Mouse (Mus musculus) adrenal gland, adult 2 months (tissue): ENCODE data around the gene Iqck. TPM values are rescaled to one million over a fixed set of nuclear protein-coding genes. Genes with fewer than 3 reads are reported as not detected.
A peak's percentile ranks its signal among the peaks of the same experiment; 100 is the strongest.

ENCODE experiments used
- DNase-seq: peaks from one replicate; pipeline ENCODE4 v3.0.0; 2021
- polyA plus RNA-seq: library from polyadenylated mRNA; depleted of rRNA; stranded (reverse); fragments of >200 nt; gene quantifications from 2 replicates; pipeline ENCODE4 v1.2.3, GENCODE M21; 2012
- total RNA-seq, 2 experiments: library from RNA; stranded (reverse); gene quantifications; 2 replicates each; pipeline ENCODE4 v1.2.3; 2021

Gene Iqck
- total and polyA plus RNA-seq, 3 experiments = 13.5 to 44.3 (median 14.7) TPM

GRCm38 (mm10) chr7:118850676-118851290, 4.8 kb upstream of the Iqck start:
- peak; percentile 86 for DNase-seq

- DNase-seq = no peak
Observed at GRCm38 (mm10) chr7:118851571-118851970, 4.0 kb upstream of the Iqck start.

- DNase-seq = no peak
Observed at GRCm38 (mm10) chr7:118852611-118853010, 2.9 kb upstream of the Iqck start.

GRCm38 (mm10) chr7:118854606-118855005, 946 bp upstream of the Iqck start:
- no peak for DNase-seq

- no peak for DNase-seq
Observed at GRCm38 (mm10) chr7:118855877-118856304, 339 bp downstream of the Iqck start, which contains the start of gene Knop1. TSS of gene Knop1 (minus strand) at chr7:118856254.

GRCm38 (mm10) chr7:118858640-118859039, 3.1 kb downstream of the Iqck start:
- peak; percentile 65 for DNase-seq

GRCm38 (mm10) chr7:118865362-118865761, 9.8 kb downstream of the Iqck start:
- no peak for DNase-seq

- no peak for DNase-seq
Observed at GRCm38 (mm10) chr7:118879466-118880029, 24.0 kb downstream of the Iqck start.

GRCm38 (mm10) chr7:118883957-118884356, 28.4 kb downstream of the Iqck start:
- no peak for DNase-seq

- peak; percentile 65 for DNase-seq
Observed at GRCm38 (mm10) chr7:118884969-118885368, 29.4 kb downstream of the Iqck start.

- DNase-seq = no peak
Observed at GRCm38 (mm10) chr7:118887303-118888055, 31.9 kb downstream of the Iqck start.

GRCm38 (mm10) chr7:118889046-118889680, 33.6 kb downstream of the Iqck start:
- DNase-seq = peak; percentile 20

GRCm38 (mm10) chr7:118895469-118896450, 40.2 kb downstream of the Iqck start:
- no peak for DNase-seq

GRCm38 (mm10) chr7:118898063-118898462, 42.5 kb downstream of the Iqck start:
- no peak for DNase-seq

GRCm38 (mm10) chr7:118900090-118900489, 44.5 kb downstream of the Iqck start:
- DNase-seq = no peak

- no peak for DNase-seq
Observed at GRCm38 (mm10) chr7:118902944-118903343, 47.4 kb downstream of the Iqck start.

- no peak for DNase-seq
Observed at GRCm38 (mm10) chr7:118903879-118904278, 48.3 kb downstream of the Iqck start.

GRCm38 (mm10) chr7:118904530-118904929, 49.0 kb downstream of the Iqck start:
- DNase-seq = peak; percentile 85

- peak; percentile 64 for DNase-seq
Observed at GRCm38 (mm10) chr7:118908961-118909515, 53.5 kb downstream of the Iqck start.

GRCm38 (mm10) chr7:118910464-118910863, 54.9 kb downstream of the Iqck start:
- no peak for DNase-seq

GRCm38 (mm10) chr7:118911170-118911569, 55.6 kb downstream of the Iqck start:
- no peak for DNase-seq
